Mouse (Mus musculus) olfactory bulb, adult 2 months (tissue): ENCODE results near the gene Gm30302.
"Not testable (repeated sequence)": the region's sequence is repeated elsewhere in the genome, so short reads cannot be mapped to it uniquely, and the experiment has no call there.

Experiments used
- CTCF ChIP-seq: fragments of 200-500 bp; IDR thresholded peaks from 2 replicates; pipeline ENCODE4 v1.5.1; 2012; ENCODE audit warnings: low read depth, mild to moderate bottlenecking, low read length, moderate library complexity; ENCODE audit not compliant: insufficient read depth
- POLR2A ChIP-seq: fragments of 200-500 bp; IDR thresholded peaks from 2 replicates; pipeline ENCODE4 v1.6.1; 2012; ENCODE audit warnings: mild to moderate bottlenecking, low read depth, low read length, moderate library complexity; ENCODE audit not compliant: insufficient read depth

DNA sequence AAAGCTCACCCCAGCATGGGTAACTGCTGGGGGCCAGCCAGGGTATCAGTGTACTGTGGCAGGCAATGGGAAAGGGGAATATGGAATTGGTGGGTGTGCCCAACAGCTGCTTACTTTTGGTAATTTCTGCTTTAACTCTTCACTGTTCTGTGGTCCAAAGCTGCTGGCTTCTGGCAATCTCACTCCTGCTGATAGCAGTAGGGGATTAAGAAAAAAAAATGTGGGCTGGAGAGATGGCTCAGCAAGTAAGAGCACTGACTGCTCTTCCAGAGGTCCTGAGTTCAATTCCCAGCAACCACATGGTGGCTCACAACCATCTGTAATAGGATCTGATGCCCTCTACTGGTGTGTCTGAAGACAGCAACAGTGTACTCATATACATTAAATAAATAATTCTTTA is 27.3 kb downstream of the Gm30302 start:
- TF ChIP-seq CTCF, POLR2A: not testable (repeated sequence)
